Mouse (Mus musculus): ENCODE measurements at regions not wholly inside any gene's neighbourhood (a gene's known extent, or its start where the extent isn't known, plus 50 kb on each side); places are given as distances from the start of the nearest gene placed in this dataset.

DNA sequence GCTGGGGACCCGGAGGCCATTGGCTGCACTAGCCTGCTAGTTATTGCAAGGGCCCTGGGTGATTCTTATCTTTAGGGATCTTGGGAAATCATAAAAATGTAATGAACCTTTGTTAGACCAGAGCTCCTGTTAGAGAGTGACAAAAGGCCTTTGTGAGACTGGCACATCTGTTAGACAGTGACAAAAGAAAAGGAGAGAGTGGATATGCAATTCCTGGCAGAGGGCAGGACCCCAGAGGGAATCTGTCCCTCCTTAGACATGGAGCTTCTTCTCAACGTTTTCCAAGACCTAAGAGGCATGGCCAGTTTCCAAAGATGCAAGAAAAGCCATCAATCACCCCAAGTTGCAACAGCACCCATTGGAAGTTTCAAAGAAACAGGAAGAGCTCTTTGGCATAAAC lies 2365.8 kb upstream of the Lrrc6 start:
- no peak for DNase-seq

DNA sequence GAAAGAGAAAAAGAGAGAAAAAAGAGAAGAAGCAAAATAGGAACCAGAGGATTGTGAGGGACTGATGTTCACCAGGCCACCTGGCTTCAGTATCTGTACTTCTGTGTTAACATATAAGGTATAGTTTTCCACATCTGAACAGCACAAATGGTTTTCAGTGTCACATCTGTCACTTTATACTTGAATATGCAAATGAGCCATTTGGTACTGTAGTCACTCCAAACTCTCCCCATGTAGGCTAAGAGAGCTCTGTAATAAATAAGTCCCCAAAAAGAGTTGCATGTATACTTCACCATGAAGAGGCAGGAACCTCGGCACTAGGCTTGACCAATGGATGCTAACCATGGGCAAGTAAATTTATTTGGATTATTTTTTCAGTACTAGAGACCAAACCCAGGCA lies 2363.5 kb upstream of the Lrrc6 start:
- peak; percentile 8 for DNase-seq

Data from layer of hippocampus, adult 9-11 months (tissue).